Mouse (Mus musculus) NIH3T3 (cell line): ENCODE results near the gene Samd7.
A peak's percentile ranks its signal among the peaks of the same experiment; 100 is the strongest.

Experiments used
- DNase-seq: peaks from one replicate; pipeline ENCODE4 v3.0.0-alpha.2; 2012; ENCODE audit warnings: low read depth

Gene Samd7

GRCm38 (mm10) chr3:30765311-30766027 lies 19.4 kb downstream of the Samd7 start:
- DNase-seq = no peak

GRCm38 (mm10) chr3:30766177-30766576 lies 20.1 kb downstream of the Samd7 start:
- peak; percentile 34 for DNase-seq

GRCm38 (mm10) chr3:30767271-30767670 lies 21.2 kb downstream of the Samd7 start:
- DNase-seq = no peak

GRCm38 (mm10) chr3:30769755-30770515 lies 23.8 kb downstream of the Samd7 start:
- DNase-seq = no peak

- no peak for DNase-seq
Measured at GRCm38 (mm10) chr3:30771560-30771959, 25.5 kb downstream of the Samd7 start.

GRCm38 (mm10) chr3:30772631-30773030 lies 26.5 kb downstream of the Samd7 start:
- DNase-seq = no peak

- DNase-seq = no peak
Measured at GRCm38 (mm10) chr3:30774677-30775076, 28.6 kb downstream of the Samd7 start.

GRCm38 (mm10) chr3:30777984-30778383 lies 31.9 kb downstream of the Samd7 start:
- DNase-seq = no peak

- DNase-seq = peak; percentile 47
Measured at GRCm38 (mm10) chr3:30788531-30788930, 42.4 kb downstream of the Samd7 start.

- peak; percentile 96 for DNase-seq
Measured at GRCm38 (mm10) chr3:30792737-30793402, 46.8 kb downstream of the Samd7 start, which contains the start of gene Sec62. Gene Sec62 (plus strand): TSS chr3:30792875.

GRCm38 (mm10) chr3:30793403-30794221 lies 47.5 kb downstream of the Samd7 start:
- DNase-seq = no peak

GRCm38 (mm10) chr3:30802171-30802570 lies 56.1 kb downstream of the Samd7 start:
- no peak for DNase-seq

- no peak for DNase-seq
Measured at GRCm38 (mm10) chr3:30812881-30813280, 66.8 kb downstream of the Samd7 start.
